Mouse (Mus musculus) forebrain, embryonic 13.5 days (tissue): ENCODE data around the gene Rbbp4. TPM values are rescaled to one million over a fixed set of nuclear protein-coding genes. Genes with fewer than 3 reads are reported as not detected.
"Not testable (repeated sequence)": the region's sequence is repeated elsewhere in the genome, so short reads cannot be mapped to it uniquely, and the experiment has no call there.

Source experiments
- ATAC-seq: fragments of 200-750 bp; cut with Nextera tagmentation; 2 replicates; pipeline ENCODE4 v1.8.0; 2017
- H3K27ac ChIP-seq: fragments of 300-500 bp; sonication (generic); 2 replicates; pipeline ENCODE4 v1.5.1; 2015; ENCODE audit warnings: inconsistent platforms, mild to moderate bottlenecking, moderate library complexity
- H3K27me3 ChIP-seq: fragments of 300-500 bp; sonication (generic); 2 replicates; pipeline ENCODE4 v1.6.1; 2015; ENCODE audit warnings: mild to moderate bottlenecking, inconsistent platforms
- H3K36me3 ChIP-seq: fragments of 300-500 bp; sonication (generic); 2 replicates; pipeline ENCODE4 v1.6.1; 2015; ENCODE audit warnings: mild to moderate bottlenecking, inconsistent platforms; ENCODE audit not compliant: poor library complexity, severe bottlenecking
- H3K4me1 ChIP-seq: fragments of 300-500 bp; sonication (generic); 2 replicates; pipeline ENCODE4 v1.6.1; 2015; ENCODE audit warnings: inconsistent platforms
- H3K4me2 ChIP-seq: fragments of 300-500 bp; sonication (generic); 2 replicates; pipeline ENCODE4 v1.6.1; 2015; ENCODE audit warnings: inconsistent platforms, mild to moderate bottlenecking, moderate library complexity
- H3K4me3 ChIP-seq: fragments of 300-500 bp; sonication (generic); 2 replicates; pipeline ENCODE4 v1.5.1; 2015; ENCODE audit warnings: mild to moderate bottlenecking, inconsistent platforms
- H3K9ac ChIP-seq: fragments of 300-500 bp; sonication (generic); 2 replicates; pipeline ENCODE4 v1.6.1; 2015; ENCODE audit warnings: mild to moderate bottlenecking, inconsistent platforms
- H3K9me3 ChIP-seq: fragments of 300-500 bp; sonication (generic); replicated peaks from 2 replicates; pipeline ENCODE4 v1.6.1; 2016; ENCODE audit warnings: inconsistent platforms
- WGBS: fragments of 180-500 bp; shearing (Covaris S2); methylation state at CpG from one replicate; pipeline ENCODE4 v1.1.7; 2015; 5-methylcytosine and 5-hydroxymethylcytosine counted together
- polyA plus RNA-seq: library from polyadenylated mRNA; unstranded; fragments of >200 nt; fragmentation: Nextera tagmentation; extraction: Ambion mirVana; gene quantifications from 2 replicates; pipeline ENCODE4 v1.2.1, GENCODE M21; 2015

Rbbp4 gene
- polyA plus RNA-seq, 1 experiment from 2014 or later = 564 TPM

DNA sequence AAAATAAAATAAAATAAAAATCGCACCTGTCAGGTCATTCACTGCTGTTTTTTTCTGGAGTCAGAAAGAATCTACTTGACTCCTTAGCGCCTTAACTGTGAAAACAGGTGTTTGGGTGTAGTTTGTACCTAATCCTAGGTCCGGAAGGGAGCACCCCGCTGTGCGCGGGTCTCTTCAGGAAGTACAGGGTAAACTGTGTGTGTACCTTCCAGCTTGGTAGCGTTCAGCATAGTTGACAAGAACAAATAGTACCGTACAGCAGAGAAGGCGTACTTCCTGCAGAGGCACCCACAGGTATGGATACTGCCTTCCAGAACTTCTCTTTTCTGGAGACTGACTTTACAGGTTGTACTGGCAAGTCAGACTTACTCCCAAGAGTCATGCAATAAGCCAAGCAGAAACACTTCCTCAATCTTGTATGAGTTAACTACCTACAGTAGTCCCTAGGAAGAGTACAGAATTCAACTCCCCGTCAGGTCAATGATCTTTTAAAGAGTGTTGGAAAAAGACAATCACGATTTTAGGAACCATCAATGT lies 39.1 kb upstream of the Rbbp4 start:
- Histone ChIP-seq H3K27me3 (peaks cover 23% of the 10 kb centered on the region), H3K4me2 (no peak overlapping the region), H3K4me1 (peaks cover 11% of the 10 kb centered on the region), H3K9me3 (no peaks in the 10 kb centered on the region), H3K9ac (no peak overlapping the region), H3K27ac (no peak overlapping the region), H3K4me3 (no peak overlapping the region), H3K36me3 (no peaks in the 10 kb centered on the region)
- ATAC-seq = no peak
- 38% methylated on average over 11 of the region's 11 CpGs for WGBS

DNA sequence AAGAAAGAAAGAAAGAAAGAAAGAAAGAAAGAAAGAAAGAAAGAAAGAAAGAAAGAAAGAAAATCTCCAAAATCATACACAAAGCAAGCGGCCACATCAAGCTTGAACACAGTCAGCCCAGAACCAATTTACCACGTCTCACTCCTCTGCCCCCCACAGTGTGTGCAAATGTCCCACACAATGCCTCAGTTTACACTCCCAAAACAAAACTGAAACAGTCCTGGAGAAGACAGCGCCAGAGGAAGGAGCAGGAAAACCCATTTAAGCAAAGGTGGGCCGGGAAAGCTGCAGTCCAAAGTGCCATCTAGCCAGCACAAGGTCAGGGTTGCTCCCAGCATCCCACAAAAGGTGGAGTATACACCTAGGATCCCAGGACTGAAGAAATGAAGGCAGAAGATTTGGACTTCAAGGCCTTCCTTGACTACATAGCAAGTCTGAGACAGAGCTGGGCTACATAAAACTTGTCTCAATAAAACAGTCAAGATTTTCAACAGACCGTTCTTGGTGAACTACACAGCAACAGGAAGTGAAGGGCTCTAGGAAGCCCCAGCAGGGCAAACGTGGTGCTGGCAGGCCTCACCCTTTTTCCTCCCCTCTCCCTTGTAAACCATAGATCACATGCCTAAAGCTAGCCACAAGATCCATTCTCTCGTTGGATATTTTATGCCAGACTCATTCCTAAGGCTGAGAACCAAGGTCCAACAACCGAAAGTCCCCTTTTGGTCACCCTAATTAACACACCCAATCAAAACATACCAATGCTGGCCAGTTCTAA lies 38.2 kb upstream of the Rbbp4 start:
- Histone ChIP-seq H3K36me3 (no peaks in the 10 kb centered on the region), H3K27ac (no peak overlapping the region), H3K4me3 (no peak overlapping the region), H3K4me1 (peaks cover 11% of the 10 kb centered on the region), H3K27me3 (peaks cover 16% of the 10 kb centered on the region), H3K9ac (no peak overlapping the region), H3K9me3 (no peaks in the 10 kb centered on the region), H3K4me2 (no peak overlapping the region)
- ATAC-seq = no peak
- WGBS = 51% methylated on average over 8 of the region's 8 CpGs

DNA sequence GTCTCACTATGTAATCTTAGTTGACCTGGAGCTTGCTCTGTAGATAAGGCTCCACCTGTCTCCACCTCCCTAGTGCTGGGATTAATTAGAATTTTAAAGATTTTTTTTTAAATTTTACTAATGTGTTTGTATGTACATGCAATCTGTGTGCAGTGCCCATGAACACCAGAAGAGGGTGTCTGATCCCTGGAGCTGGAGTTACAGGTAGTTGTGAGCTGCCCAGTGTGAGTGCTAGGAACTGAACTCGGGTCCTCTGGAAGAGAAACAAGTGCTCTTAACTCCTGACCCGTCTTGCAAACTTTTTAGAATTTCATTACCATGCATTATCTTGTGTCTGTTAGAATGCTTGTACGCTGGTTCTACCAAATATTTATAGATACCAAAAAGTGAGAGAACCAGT lies 36.2 kb upstream of the Rbbp4 start:
- Histone ChIP-seq H3K4me2 (no peak overlapping the region), H3K27me3 (peaks cover 12% of the 10 kb centered on the region), H3K36me3 (no peaks in the 10 kb centered on the region; the same call in none of the 2 replicates), H3K4me1 (peaks cover 6% of the 10 kb centered on the region), H3K9ac (no peak overlapping the region), H3K4me3 (no peak overlapping the region), H3K27ac (no peak overlapping the region), H3K9me3 (no peaks in the 10 kb centered on the region)
- ATAC-seq = no peak
- 90% methylated on average over 3 of the region's 3 CpGs for WGBS

DNA sequence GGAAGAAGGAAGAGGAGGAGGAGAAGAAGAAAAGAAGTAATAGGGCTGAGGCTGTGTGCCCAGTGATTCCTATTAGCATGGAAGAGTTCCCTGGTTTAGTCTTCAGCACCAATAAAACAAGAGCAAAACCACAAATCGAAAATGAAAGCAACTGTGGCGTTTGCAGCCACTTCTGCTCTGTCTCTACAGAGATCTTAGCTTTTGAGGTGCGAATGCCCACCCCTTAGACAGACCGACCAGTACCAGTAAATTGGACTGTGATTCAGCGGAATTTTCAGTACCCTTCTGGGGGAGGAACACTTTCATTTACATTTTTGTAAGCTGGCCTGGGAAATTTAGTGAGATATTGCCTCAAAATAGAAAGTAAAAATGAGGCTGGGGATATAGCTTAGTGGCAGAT lies 30.1 kb upstream of the Rbbp4 start:
- H3K4me2 ChIP-seq = no peak overlapping the region
- H3K9me3 ChIP-seq = no peaks in the 10 kb centered on the region
- no peak overlapping the region for H3K4me3 ChIP-seq
- WGBS = 94% methylated on average over 5 of the region's 5 CpGs
- H3K4me1 ChIP-seq = no peaks in the 10 kb centered on the region
- no peak overlapping the region for H3K27ac ChIP-seq
- peaks cover 2% of the 10 kb centered on the region for H3K36me3 ChIP-seq
- ATAC-seq = no peak
- no peaks in the 10 kb centered on the region for H3K27me3 ChIP-seq
- H3K9ac ChIP-seq = no peak overlapping the region

DNA sequence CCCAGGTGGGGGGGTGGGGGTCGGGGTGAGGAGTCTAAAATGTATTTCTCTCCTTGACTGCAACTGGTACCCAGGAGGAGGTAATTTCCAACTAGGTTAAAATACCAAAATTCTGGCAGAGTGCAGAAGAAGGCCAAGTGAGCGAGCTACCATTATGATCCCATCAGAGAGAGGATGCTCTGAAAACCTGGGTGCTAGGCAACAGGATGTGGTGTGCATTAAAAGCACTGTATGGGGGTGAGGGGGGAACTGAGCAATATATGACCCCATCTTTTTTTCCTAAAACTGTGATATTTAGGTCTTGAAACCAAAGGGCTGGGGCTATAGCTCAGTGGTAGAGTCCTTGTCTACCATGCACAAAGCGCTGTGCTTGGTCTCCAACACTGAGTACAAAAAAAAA lies 29.2 kb upstream of the Rbbp4 start:
- no peak overlapping the region for H3K9ac ChIP-seq
- H3K27me3 ChIP-seq = no peaks in the 10 kb centered on the region
- ATAC-seq = no peak
- no peaks in the 10 kb centered on the region for H3K4me1 ChIP-seq
- 81% methylated on average over 3 of the region's 3 CpGs for WGBS
- no peak overlapping the region for H3K4me2 ChIP-seq
- no peak overlapping the region for H3K27ac ChIP-seq
- H3K36me3 ChIP-seq = peaks cover 11% of the 10 kb centered on the region
- H3K4me3 ChIP-seq = no peak overlapping the region
- H3K9me3 ChIP-seq = no peaks in the 10 kb centered on the region

DNA sequence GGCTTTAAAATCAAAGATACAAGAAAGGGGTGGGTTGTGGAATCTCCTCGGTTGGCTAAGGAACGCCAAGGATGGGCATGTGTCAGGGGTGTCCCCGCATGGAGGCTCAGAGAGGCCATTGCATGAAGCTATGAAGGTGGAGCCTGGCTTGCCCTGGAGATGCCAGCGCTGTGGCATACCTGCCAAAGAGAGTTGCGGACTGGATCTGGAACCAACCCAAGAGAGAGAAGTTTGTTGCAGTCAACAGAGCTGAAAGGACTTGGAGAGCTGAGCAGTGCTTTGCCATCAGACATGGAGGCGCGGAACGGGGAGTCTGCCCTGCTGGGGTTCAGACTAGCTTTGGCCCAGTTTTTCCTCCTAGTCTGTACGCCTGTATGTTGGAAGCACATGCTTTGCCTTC lies 28.3 kb upstream of the Rbbp4 start:
- no peaks in the 10 kb centered on the region for H3K4me1 ChIP-seq
- no peaks in the 10 kb centered on the region for H3K9me3 ChIP-seq
- H3K9ac ChIP-seq = no peak overlapping the region
- no peak overlapping the region for H3K4me2 ChIP-seq
- H3K36me3 ChIP-seq = peaks cover 11% of the 10 kb centered on the region
- no peak overlapping the region for H3K4me3 ChIP-seq
- no peak for ATAC-seq
- WGBS = 95% methylated on average over 9 of the region's 9 CpGs
- H3K27ac ChIP-seq = no peak overlapping the region
- no peaks in the 10 kb centered on the region for H3K27me3 ChIP-seq

DNA sequence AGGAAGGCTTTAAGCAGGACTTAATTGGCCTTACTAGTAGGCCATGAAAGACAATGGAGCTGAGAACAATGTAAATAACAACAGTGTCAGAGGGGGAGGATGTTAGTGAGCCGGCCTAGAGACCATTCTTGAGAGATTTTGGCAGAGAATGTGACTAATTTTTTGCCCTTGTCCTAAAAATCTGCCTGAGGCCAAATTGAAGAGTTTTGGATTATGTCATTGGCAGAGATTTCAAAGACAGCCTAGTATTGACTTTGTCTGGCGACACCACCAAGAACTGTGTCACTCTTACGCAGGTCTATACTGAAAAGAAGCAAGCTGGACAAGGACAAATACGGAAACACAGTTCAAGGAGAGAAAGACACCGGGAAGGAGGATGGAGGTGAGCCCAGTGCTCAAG lies 27.6 kb upstream of the Rbbp4 start:
- H3K4me2 ChIP-seq = no peak overlapping the region
- H3K4me1 ChIP-seq = no peaks in the 10 kb centered on the region
- no peak overlapping the region for H3K9ac ChIP-seq
- no peaks in the 10 kb centered on the region for H3K27me3 ChIP-seq
- H3K27ac ChIP-seq = no peak overlapping the region
- WGBS = 71% methylated on average over 5 of the region's 5 CpGs
- H3K4me3 ChIP-seq = no peak overlapping the region
- no peak for ATAC-seq
- H3K9me3 ChIP-seq = no peaks in the 10 kb centered on the region
- H3K36me3 ChIP-seq = peaks cover 12% of the 10 kb centered on the region

DNA sequence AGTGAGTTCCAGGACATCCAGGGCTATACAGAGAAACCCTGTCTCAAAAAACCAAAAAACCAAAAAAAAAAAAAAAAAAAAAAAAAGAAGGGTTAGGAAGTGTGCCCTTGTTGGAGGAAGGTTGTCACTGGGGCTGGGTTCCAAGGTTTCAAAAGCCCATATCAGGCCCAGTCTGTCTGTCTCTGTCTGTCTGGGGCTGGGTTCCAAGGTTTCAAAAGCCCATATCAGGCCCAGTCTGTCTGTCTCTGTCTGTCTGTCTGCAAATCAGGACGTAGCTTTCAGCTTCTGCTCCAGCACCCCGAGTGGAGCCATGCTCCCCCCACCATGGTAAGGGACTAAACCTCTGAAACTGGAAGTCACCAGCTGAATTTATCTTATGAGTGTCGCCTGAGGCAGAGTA lies 27.1 kb upstream of the Rbbp4 start:
- not testable (repeated sequence) for ATAC-seq, H3K4me1 ChIP-seq, H3K9me3 ChIP-seq, H3K4me3 ChIP-seq, H3K4me2 ChIP-seq, H3K9ac ChIP-seq, H3K27me3 ChIP-seq, H3K27ac ChIP-seq
- H3K36me3 ChIP-seq = peaks cover 18% of the 10 kb centered on the region
- 85% methylated on average over 3 of the region's 3 CpGs for WGBS

DNA sequence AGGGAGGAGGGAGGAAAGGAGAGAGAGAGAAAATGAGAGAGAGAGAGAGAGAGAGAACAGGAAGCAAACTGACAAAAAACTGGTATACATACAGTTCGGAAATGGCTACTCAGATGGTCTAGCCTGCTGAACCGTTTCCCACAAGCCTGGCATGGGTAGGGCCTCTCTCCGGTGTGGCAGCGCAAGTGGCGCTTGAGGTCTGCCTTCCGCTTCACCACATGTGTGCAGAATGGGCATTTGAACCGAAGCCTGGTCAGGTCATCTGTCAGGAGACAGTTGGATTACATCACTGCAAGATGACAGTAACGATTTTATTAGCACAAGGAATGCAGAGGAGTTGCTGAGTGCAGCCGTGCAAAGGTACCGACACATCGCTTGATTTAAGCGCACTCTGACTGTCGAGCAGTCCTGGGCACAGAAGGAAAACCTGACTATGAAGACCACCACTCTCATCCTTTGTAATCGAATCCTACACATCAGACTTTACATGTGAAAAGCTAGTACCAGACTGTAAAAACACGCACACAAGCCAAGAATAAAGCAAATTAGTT lies 22.5 kb upstream of the Rbbp4 start:
- Histone ChIP-seq H3K27ac (no peak overlapping the region), H3K27me3 (no peaks in the 10 kb centered on the region), H3K9ac (no peak overlapping the region), H3K4me1 (no peaks in the 10 kb centered on the region), H3K4me3 (no peak overlapping the region), H3K4me2 (no peak overlapping the region), H3K9me3 (no peaks in the 10 kb centered on the region), H3K36me3 (peaks cover 44% of the 10 kb centered on the region)
- WGBS = 93% methylated on average over 15 of the region's 15 CpGs
- ATAC-seq = no peak

DNA sequence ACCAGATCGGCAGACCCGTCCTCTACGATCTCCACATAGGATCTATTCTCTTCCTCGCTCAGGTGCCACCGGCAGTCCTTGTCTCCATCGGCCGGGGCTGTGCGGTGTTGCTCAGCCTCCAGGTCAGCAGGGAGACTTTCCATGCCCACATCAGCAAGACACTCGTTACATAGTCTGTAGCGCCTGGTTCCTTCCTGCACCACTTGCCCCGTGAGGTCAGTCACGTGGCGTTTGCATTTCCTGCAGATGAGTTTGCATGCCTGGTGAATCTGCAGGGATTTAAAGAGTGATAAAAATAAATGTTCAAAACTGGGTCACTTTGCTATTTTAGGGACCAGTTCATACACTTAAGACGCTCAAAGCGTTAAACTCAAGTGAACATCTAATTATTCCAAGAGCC lies 19.1 kb upstream of the Rbbp4 start:
- ATAC-seq = no peak
- Histone ChIP-seq H3K27ac (no peak overlapping the region), H3K9ac (no peak overlapping the region), H3K4me1 (no peaks in the 10 kb centered on the region), H3K27me3 (no peaks in the 10 kb centered on the region), H3K4me2 (no peak overlapping the region), H3K4me3 (no peak overlapping the region), H3K36me3 (peaks cover 43% of the 10 kb centered on the region), H3K9me3 (no peaks in the 10 kb centered on the region)
- WGBS = 85% methylated on average over 15 of the region's 15 CpGs

DNA sequence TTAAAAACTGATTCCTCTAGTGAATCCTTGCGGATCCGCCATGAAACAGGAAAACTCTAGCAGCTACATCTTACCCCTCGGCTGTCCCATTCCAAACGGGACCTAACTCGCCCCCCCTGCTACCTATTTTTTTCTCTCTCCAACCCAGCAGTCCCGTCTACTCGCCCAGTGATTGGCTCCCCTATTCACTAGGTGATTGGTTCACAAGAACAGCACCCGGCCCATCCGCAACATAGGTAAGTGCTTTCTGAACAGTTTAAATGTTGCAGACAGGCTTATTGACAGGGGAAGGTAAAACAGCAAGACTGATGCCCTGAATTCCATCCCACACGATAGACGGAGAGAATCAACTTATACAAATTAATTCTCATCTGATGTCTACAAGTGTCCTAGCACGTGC lies 18.0 kb upstream of the Rbbp4 start:
- H3K9ac ChIP-seq = no peak overlapping the region
- H3K4me3 ChIP-seq = no peak overlapping the region
- H3K4me1 ChIP-seq = no peaks in the 10 kb centered on the region
- WGBS = 93% methylated on average over 12 of the region's 12 CpGs
- peaks cover 46% of the 10 kb centered on the region for H3K36me3 ChIP-seq
- no peaks in the 10 kb centered on the region for H3K27me3 ChIP-seq
- ATAC-seq = no peak
- no peaks in the 10 kb centered on the region for H3K9me3 ChIP-seq
- H3K4me2 ChIP-seq = no peak overlapping the region
- H3K27ac ChIP-seq = no peak overlapping the region

DNA sequence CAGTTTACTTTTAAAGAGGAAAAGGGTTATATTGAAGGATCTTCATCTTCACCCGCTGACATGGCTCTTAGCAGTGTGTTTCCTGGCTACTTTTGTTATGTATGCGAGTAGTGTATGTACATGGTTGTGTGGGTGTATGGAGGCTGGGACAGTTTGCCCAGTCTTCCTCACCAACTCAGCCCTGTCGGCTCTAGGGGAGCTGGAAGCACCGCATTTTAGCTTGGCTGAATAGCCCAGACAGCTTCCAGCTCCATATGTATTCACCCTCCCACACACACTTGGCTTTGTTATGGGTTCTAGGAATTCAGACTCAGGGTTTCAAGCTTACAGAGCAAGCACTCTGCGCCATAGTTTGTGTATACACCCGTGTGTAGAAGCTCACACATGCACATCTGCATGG lies 15.9 kb upstream of the Rbbp4 start:
- Histone ChIP-seq H3K4me3 (no peak overlapping the region), H3K9me3 (no peaks in the 10 kb centered on the region), H3K9ac (no peak overlapping the region), H3K27ac (peak overlapping the region; percentile 3; the same call in 1 of the 2 replicates), H3K27me3 (no peaks in the 10 kb centered on the region), H3K4me2 (no peak overlapping the region), H3K4me1 (no peaks in the 10 kb centered on the region), H3K36me3 (peaks cover 38% of the 10 kb centered on the region)
- no peak for ATAC-seq
- WGBS = 72% methylated on average over 6 of the region's 6 CpGs
